Mouse (Mus musculus) left cerebral cortex, postnatal 14 days (tissue): ENCODE data around the gene Shld1. TPM values are rescaled to one million over a fixed set of nuclear protein-coding genes. Genes with fewer than 3 reads are reported as not detected.
A peak's percentile ranks its signal among the peaks of the same experiment; 100 is the strongest.

Experiments used
- DNase-seq, 2 experiments: peaks; one replicate each; pipeline ENCODE4 v3.0.0; 2021 to 2022; ENCODE audit warnings: low spot score in 2 of 2, mixed read lengths in 1 of 2
- intact Hi-C: fragments of 180-260 bp; cut with DNase I; formaldehyde crosslinking; loops from one replicate; pipeline ENCODE4 v1.15.1; 2025
- total RNA-seq, 2 experiments: library from RNA; stranded (reverse); gene quantifications; 2 replicates each; pipeline ENCODE4 v1.2.3; 2021

Gene Shld1
- total RNA-seq, 2 experiments from 2014 or later: 7.3 to 9.8 TPM

DNA sequence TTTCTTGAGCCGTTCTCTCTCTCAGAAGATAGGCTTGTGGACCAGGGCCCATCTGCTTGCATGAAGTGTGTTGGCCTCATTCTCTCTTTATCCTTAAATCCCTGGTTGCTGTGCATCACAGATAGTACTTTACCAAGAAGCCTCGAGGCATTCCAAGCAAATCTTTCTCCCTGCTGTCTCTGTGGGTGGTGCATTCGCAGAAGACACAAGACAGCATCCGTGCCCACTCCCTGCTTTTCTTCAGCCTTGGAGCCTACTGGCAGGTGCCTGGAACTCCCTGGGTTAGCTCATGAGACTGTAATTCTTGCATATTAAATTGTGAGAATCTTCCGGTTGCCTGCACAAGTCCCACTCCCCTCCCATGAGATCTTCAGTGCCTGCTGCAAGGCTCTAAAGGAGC lies 71.2 kb downstream of the Shld1 start:
- peak; percentile 72 to 89 for DNase-seq
- intact Hi-C loops: no loop called here

- DNase-seq: no peak
- intact Hi-C loops: no loop called here
These were observed 84.1 kb downstream of the Shld1 start for GRCm38 (mm10) chr2:132770822-132771221.

GRCm38 (mm10) chr2:132780978-132781377 lies 94.2 kb downstream of the Shld1 start, which contains the start of gene Chgb:
Chgb (plus strand) TSS chr2:132781278.
- no peak for DNase-seq
- intact Hi-C loops: loop anchor here (5.0 to 10.0 kb wide), 3 partner anchors 64 to 266 kb away; no protein-coding TSS in a partner anchor

DNA sequence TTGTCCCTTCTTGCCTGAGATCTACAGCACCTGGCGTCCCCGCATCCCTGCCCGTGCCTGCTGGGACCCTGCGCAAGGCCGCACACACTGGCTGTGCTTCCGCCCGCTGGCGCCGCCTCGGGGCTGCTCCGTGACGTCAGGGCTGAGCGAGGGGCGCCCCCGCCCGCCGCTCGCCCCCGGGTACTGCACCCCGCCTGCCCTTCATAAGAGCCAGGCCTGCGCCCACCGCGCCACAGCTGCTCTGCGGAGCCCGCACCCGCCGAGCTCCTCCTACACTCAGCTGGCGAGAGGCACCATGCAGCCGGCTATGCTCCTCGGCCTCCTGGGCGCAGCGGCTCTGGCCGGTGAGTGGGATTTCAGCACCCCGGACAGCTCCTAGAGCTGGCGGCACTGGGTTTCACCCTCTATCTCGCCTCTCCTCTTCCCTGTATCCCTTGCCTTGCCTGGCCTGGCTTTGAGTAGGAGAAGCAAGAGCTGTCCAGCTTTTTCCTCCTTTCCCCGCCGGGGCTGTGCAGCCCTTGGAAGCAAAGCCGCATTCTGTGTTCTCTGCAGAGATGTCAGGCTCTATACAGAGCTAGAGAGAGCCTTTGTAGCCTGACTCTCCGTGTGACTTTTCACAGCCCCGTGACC lies 94.8 kb downstream of the Shld1 start:
- intact Hi-C loops: loop anchor here (5.0 to 10.0 kb wide), 3 partner anchors 64 to 267 kb away; no protein-coding TSS in a partner anchor
- peak; percentile 86 to 88 for DNase-seq

GRCm38 (mm10) chr2:132784039-132784438 lies 97.3 kb downstream of the Shld1 start:
- intact Hi-C loops: loop anchor here (5.0 to 10.0 kb wide), 3 partner anchors 67 to 269 kb away; no protein-coding TSS in a partner anchor

GRCm38 (mm10) chr2:132793441-132794203 lies 106.9 kb downstream of the Shld1 start:
- intact Hi-C loops: loop anchor here (5.0 kb wide), 1 partner anchor 226 kb away; no protein-coding TSS in a partner anchor
- DNase-seq: no peak

More at GRCm38 (mm10) chr2:132784039-132784438, 97.3 kb downstream of the Shld1 start:
- DNase-seq: no peak

DNA sequence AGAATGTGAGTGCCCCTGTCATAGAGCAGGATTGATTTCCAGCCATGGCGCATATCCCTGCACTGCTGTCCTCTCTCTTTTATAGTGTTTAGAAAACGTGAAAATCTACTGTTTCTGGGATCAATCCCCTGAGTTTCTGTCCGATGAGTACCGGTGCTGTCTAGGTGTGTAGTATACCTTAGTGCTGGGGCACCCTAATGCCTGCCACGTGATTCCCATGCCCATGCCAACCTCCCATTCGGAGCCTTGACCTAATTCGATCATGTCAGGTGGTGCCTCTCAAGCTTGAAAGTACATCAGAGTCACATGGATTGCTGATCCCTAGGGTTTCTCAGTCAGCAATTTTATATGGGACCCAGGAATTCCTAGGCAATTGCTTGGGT lies 107.5 kb downstream of the Shld1 start:
- intact Hi-C loops: loop anchor here (5.0 kb wide), 1 partner anchor 227 kb away; no protein-coding TSS in a partner anchor
- no peak for DNase-seq

Other genes with a start within 250 kb of the Shld1 start
- 100 to 1,000 TPM; 120 to 135 TPM for gene Gpcpd1, start 99.2 kb upstream of the Shld1 start, total RNA-seq
- 100 to 1,000 TPM; 230 to 242 TPM for gene Chgb, start 94.3 kb downstream of the Shld1 start, total RNA-seq
- gene Trmt6, start 129.1 kb downstream of the Shld1 start, total RNA-seq: 10 to 100 TPM; 22.4 to 28.4 TPM
- 1 to 10 TPM; 3.6 to 4.9 TPM for gene Mcm8, start 129.2 kb downstream of the Shld1 start, total RNA-seq
- 10 to 100 TPM; 26.4 to 29.1 TPM for gene Crls1, start 159.7 kb downstream of the Shld1 start, total RNA-seq
- gene Lrrn4, start 194.0 kb downstream of the Shld1 start, total RNA-seq: under 1 TPM; 0.32 to 0.33 TPM